Mouse (Mus musculus) erythroblast, embryonic 14.5 days (primary cell): ENCODE data around the gene Gm49416.

ENCODE experiments used
- GATA1 ChIP-seq: IDR thresholded peaks from 2 replicates; pipeline ENCODE4 v1.6.1; 2012; ENCODE audit warnings: low read length, inconsistent platforms, mixed read lengths
- TAL1 ChIP-seq: IDR thresholded peaks from 3 replicates; pipeline ENCODE4 v1.6.1; 2012; ENCODE audit warnings: low read length, inconsistent platforms, mixed read lengths

GRCm38 (mm10) chr19:8886916-8887584 is 1.7 kb upstream of the Gm49416 start:
- TF ChIP-seq GATA1 (no peak), TAL1 (no peak)
